Mouse (Mus musculus) T-helper 1 cell (primary cell): ENCODE measurements around the gene Pagr1a.

Source experiments
- in situ Hi-C: fragments of 300-600 bp; cut with MboI, MseI; formaldehyde crosslinking; loops from one replicate; pipeline ENCODE4 v1.15.1; 2025; ENCODE audit warnings: high pct_unique_total_duplicates

Pagr1a gene

GRCm38 (mm10) chr7:127020901-127021562 is 3.9 kb upstream of the Pagr1a start, which contains the start of the genes Gm42742 and Prrt2:
Gene Gm42742 (minus strand): TSS chr7:127021097.
Gene Prrt2 (minus strand): TSS chr7:127021211.
- in situ Hi-C loops: no loop called here

- in situ Hi-C loops: no loop called here
These were observed 3.3 kb upstream of the Pagr1a start for GRCm38 (mm10) chr7:127020491-127020890.

DNA sequence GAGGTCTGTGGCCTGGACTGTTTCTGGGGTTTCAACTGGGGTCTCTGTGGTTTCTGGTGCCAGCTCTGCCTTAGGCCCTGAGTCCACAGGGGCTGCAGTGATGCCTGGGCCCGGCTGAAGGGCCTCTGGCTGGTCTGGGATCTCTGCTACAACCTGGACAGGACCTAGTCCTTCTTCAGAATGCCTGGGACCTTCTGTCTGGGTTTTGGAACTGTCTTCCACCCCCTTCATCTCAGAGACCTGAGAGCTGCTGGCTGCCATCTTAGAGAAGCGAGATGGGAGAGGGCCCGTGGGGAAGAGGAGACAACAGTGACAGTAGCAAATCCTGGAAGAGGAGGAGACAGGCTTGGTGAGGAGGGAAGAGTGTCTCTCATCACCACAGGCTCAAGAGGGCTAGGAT is 2.9 kb upstream of the Pagr1a start:
- in situ Hi-C loops: no loop called here

- in situ Hi-C loops: no loop called here
These were observed 2.3 kb upstream of the Pagr1a start for GRCm38 (mm10) chr7:127019306-127019960.

DNA sequence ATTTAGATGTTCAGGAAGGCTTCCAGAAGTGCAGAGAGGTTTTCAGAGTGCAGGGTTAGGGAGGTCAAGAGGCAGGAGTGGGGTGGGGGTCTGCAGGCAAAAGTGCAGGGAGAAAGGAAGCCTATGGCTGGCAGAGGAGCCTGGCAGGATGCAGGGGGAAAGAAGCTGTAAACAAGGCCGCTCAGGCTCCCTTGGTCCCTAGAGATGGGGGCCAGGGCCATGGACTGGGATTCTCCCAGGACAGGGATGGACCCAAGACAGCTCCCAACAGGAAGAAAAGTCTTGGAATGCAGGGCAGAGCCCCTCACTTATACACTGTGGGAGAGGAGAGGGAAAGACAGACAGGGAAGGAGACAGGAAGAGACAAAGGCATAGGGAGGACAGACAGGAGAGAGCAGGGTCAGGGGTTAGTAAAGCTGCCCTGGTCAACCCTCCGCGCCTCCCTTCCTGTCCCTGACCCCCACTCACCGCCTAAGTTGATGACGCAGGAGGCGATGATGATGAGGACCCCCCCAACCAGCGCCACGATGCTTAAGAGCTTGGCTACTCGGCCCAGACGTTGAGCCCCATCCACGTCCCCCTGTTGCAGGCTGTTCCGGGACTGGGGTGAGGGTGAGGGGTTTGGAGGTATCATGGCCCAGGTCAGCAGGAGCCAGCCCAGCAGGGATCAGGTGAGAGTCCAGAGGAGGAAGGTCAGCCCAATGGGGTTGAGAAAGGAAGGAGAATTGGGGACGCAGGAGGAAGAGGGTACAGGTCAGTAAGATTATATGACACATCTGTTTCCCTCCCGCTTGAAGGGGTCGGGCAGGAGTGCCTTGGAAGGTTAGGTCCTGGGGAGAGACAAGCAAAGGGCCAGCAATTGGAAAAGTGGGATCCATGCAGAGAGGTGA is 1.5 kb upstream of the Pagr1a start:
- in situ Hi-C loops: no loop called here

- in situ Hi-C loops: no loop called here
These were observed 796 bp upstream of the Pagr1a start for GRCm38 (mm10) chr7:127017950-127018345.

- in situ Hi-C loops: no loop called here
These were observed 640 bp downstream of the Pagr1a start for GRCm38 (mm10) chr7:127016486-127016938.

- in situ Hi-C loops: no loop called here
These were observed 869 bp downstream of the Pagr1a start, which contains the start of gene Pagr1b for GRCm38 (mm10) chr7:127016481-127016485. Gene Pagr1b (minus strand): TSS chr7:127016484.

GRCm38 (mm10) chr7:127016081-127016480 is 1.1 kb downstream of the Pagr1a start:
- in situ Hi-C loops: no loop called here

DNA sequence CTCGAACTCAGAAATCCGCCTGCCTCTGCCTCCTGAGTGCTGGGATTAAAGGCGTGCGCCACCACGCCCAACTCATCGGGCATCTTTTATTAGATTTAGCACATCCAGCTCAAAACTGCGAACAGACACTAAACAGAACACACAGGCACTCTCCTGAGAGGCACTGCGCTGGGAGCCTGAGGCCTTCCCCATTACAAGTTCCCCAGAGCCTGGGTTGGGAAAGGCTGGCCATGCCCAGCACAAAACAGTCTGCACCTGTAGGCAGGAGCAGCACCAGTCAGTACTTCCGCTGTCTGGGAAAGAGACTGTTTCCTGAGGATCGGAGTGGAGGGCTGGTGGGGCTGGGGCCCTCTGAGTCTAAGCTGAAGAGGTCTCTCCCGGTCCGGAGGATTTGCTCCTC is 2.2 kb downstream of the Pagr1a start:
- in situ Hi-C loops: no loop called here

DNA sequence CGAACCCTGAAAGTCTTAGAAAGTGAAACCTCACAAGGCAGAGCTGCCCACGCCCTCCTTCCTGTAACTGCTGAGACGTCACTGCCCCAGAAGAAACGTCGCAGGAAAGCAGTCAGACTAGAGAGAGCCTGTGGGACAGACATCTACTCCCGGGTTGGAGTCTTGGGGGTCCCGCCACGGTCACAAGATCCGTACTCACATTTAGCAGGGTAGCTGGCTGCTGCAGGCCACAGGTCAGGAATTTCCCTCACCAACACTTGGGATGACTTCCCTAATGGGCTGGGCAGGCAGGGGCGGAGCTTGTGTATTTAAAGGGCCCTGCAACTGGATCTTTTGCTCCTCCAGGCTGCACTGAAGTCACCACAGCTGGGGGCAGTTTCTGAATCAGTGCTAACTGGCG is 2.8 kb downstream of the Pagr1a start, which contains the start of gene Mvp:
Mvp (minus strand) TSS at position 302 of the 400 bp plus-strand sequence.
- in situ Hi-C loops: no loop called here

DNA sequence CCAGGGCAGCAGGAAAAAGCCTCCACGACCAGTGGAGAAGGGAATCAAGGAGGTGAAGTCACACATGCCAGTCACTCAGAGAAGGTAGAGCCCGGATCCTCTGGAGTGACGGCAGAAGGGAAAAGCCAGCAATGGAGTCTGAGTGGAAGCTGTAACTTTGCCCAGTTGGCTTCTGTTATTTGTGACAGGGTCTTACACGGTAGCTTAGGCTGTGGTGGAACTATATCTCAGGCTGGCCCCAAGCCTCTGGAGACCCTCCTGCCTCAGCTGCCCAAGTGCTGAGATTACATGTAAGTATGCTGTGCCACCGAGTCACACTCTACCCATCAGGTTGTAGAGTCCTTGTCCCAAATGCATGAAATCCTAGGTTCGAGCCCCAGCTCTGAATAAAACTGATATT is 3.8 kb downstream of the Pagr1a start:
- in situ Hi-C loops: no loop called here

- in situ Hi-C loops: no loop called here
These were observed 4.3 kb downstream of the Pagr1a start for GRCm38 (mm10) chr7:127012845-127013244.

- in situ Hi-C loops: no loop called here
These were observed 4.8 kb downstream of the Pagr1a start for GRCm38 (mm10) chr7:127012374-127012773.

- in situ Hi-C loops: no loop called here
These were observed 5.4 kb downstream of the Pagr1a start for GRCm38 (mm10) chr7:127011717-127012116.

DNA sequence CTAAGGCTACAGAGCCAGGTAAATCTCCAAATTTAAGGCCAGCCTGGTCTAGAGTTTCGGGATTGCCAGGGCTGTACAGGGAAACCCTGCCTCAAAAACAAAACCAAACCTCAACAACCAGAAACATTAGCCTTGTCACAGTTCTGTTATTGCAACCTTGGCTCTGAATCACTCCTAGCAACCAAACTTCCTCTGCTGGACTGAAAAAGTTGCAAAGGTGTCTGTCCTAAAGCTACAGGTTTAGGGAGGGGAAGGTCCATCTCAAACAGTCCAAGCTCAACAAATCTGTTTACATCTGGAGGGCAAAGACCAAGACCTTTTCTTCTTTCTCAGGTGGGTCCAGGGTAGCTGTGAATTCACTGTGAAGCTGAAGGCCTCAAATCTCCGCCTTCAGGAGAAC is 6.1 kb downstream of the Pagr1a start:
- in situ Hi-C loops: no loop called here

DNA sequence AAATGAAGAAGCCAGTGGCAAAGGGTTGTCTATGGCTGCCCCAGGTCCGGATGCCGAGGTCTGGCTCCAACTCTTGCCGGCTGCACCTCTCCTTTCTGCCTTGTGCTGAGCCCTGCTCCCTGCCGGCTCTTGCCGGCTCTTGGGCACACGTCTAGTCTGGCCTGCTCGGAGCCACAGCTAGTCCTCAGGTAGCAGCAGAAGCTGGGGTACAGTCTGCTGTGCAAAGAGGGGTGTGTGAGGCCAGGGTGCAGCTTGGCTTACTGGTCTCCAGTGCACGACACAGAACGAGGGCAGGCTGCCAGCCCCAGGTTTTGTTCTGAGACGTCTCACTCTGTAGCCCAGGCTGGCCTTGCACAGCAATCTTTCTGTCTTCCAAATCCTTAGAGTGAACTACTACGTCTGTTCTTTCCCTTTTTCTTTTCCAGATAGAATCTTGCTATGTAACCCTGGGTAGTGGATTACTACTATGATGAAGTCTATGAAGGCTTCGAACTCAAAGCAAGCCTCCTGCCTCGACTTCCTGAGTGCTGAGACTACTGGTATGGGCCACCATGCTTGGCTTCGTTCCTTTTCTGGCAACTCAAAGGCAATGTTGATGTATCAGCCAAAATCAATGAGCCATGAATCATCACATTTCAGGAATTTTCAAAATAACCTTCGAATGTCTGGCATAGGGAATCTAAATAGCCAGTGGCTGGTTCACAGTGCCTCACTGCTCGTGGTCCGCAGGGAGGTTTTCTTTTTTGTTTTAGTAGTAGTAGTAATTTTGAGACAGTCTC is 7.7 kb downstream of the Pagr1a start:
- in situ Hi-C loops: no loop called here

- in situ Hi-C loops: no loop called here
These were observed 8.7 kb downstream of the Pagr1a start for GRCm38 (mm10) chr7:127008239-127009019.

DNA sequence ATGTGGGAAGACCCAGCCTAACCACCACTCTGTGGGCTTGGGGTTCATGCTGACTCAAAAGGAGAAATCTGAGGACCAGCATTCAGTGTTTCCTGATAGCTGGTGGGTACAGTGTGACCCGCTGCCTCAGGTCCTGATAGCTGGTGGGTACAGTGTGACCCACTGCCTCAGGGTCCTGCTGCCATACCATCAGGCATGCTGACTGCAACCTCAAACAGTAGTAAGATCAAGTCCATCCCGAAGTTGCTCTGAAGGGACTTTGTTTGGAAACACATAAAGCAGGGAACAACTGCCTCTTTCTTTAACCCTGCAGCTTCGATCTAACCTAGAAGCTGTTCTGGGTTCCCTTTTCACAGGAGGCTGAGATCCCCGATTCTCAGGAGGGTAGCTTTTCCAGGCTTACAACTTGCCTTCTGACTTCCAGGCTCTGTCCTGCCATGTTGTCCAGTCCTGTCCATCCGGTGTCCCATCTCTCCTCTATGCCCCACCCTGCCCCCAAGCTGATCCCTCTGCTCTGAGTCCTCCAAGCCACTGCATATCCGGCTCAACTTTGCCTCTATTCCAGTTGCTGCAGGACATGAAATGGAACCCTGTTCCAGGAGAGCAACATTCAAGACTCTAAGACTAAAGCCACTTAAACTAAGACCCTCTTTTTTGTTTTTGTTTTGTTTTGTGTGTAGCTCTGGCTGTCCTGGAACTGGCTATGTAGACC is 9.7 kb downstream of the Pagr1a start:
- in situ Hi-C loops: no loop called here

DNA sequence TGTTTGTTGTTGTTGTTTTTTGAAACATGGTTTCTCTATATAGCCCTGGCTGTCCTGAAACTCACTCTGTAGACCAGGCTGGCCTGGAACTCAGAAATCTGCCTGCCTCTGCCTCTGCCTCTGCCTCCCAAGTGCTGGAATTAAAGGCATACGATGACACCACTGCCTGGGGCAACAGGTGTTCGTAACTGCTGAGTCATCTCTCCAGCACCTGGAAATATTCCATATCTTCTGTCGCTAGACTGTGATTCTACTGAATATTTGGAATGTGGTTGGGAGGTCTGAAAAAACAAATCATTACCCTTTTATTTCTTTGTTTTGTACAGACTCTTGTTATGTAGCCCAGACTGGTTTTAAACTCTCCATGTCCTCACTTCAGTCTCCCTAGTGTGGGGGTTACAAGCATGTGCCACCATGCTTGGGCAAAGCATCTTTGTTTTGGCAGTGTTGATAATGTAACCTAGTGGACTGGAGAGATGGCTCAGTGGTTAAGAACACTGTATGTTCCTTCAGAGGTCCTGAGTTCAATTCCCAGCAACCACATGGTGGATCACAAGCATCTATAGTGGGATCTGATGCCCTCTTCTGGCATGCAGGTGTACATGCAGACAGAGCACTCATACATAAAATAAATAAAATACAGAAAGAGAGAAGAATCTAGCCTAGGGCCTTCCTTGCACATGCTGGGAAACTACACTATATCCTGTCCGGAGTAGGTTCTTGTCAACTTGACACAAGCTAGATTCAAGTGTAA is 12.9 kb downstream of the Pagr1a start:
- in situ Hi-C loops: no loop called here
